Mouse (Mus musculus) lung, postnatal 0 days (tissue): Measurements from ENCODE around the gene Exoc3l.

ENCODE experiments used
- CTCF ChIP-seq: IDR thresholded peaks from 2 replicates; pipeline ENCODE4 v1.5.1; 2016; ENCODE audit warnings: antibody characterized with exemption, mild to moderate bottlenecking
- EP300 ChIP-seq: IDR thresholded peaks from 2 replicates; pipeline ENCODE4 v1.6.1; 2016; ENCODE audit warnings: antibody characterized with exemption, mild to moderate bottlenecking, control low read depth

DNA sequence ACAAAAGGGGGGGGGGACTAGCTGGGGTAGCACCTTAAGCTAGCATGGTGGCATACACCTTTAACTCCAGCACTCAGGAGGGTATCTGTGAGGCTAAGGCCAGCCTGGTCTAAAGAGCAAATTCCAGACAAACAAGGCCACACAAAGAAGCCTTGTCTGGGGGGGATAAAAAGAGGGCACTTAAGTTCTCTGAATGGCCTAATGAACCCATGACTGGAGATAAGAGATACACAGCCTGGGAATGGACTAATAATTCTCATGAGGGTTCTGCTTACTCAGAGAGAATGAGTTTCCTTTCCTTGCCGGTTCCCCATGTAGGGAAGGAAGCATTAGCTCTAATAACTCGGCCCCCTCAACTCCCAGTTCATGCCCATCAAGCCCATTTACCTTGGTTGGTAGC lies 36.6 kb upstream of the Exoc3l start:
- no peak for TF ChIP-seq EP300
- TF ChIP-seq CTCF, result no peak
